Mouse (Mus musculus) liver, embryonic 15.5 days (tissue): Measurements from ENCODE around the gene Ano10. TPM values are rescaled to one million over a fixed set of nuclear protein-coding genes. Genes with fewer than 3 reads are reported as not detected.

Experiments used
- ATAC-seq: fragments of 200-750 bp; cut with Nextera tagmentation; 2 replicates; pipeline ENCODE4 v1.8.0; 2017; ENCODE audit warnings: moderate number of reproducible peaks, mild to moderate bottlenecking, moderate library complexity; ENCODE audit not compliant: insufficient read depth
- H3K27ac ChIP-seq: fragments of 300-500 bp; sonication (generic); replicated peaks from 2 replicates; pipeline ENCODE4 v1.5.1; 2015; ENCODE audit warnings: mild to moderate bottlenecking, inconsistent platforms
- H3K27me3 ChIP-seq: fragments of 300-500 bp; sonication (generic); 2 replicates; pipeline ENCODE4 v1.6.1; 2015; ENCODE audit warnings: mild to moderate bottlenecking, inconsistent platforms
- H3K36me3 ChIP-seq: fragments of 300-500 bp; sonication (generic); replicated peaks from 2 replicates; pipeline ENCODE4 v1.6.1; 2015; ENCODE audit warnings: moderate library complexity, mild to moderate bottlenecking, inconsistent platforms
- H3K4me1 ChIP-seq: fragments of 300-500 bp; sonication (generic); replicated peaks from 2 replicates; pipeline ENCODE4 v1.6.1; 2015; ENCODE audit warnings: inconsistent platforms
- H3K4me2 ChIP-seq: fragments of 300-500 bp; sonication (generic); 2 replicates; pipeline ENCODE4 v1.6.1; 2015; ENCODE audit warnings: moderate library complexity, mild to moderate bottlenecking, inconsistent platforms
- H3K4me3 ChIP-seq: fragments of 300-500 bp; sonication (generic); replicated peaks from 2 replicates; pipeline ENCODE4 v1.5.1; 2015; ENCODE audit warnings: mild to moderate bottlenecking, inconsistent platforms
- H3K9ac ChIP-seq: fragments of 300-500 bp; sonication (generic); 2 replicates; pipeline ENCODE4 v1.6.1; 2015; ENCODE audit warnings: moderate library complexity, mild to moderate bottlenecking, inconsistent platforms
- H3K9me3 ChIP-seq: fragments of 300-500 bp; sonication (generic); replicated peaks from 2 replicates; pipeline ENCODE4 v1.6.1; 2016; ENCODE audit warnings: inconsistent platforms
- WGBS: fragments of 180-500 bp; shearing (Covaris S2); methylation state at CpG from one replicate; pipeline ENCODE4 v1.1.7; 2015; ENCODE audit warnings: mixed read lengths; ENCODE audit not compliant: insufficient replicate concordance; 5-methylcytosine and 5-hydroxymethylcytosine counted together
- polyA plus RNA-seq: library from polyadenylated mRNA; unstranded; fragments of >200 nt; fragmentation: Nextera tagmentation; extraction: Ambion mirVana; gene quantifications from 2 replicates; pipeline ENCODE4 v1.2.1, GENCODE M21; 2015

Gene Ano10
- polyA plus RNA-seq, 1 experiment from 2014 or later: 13.7 TPM

DNA sequence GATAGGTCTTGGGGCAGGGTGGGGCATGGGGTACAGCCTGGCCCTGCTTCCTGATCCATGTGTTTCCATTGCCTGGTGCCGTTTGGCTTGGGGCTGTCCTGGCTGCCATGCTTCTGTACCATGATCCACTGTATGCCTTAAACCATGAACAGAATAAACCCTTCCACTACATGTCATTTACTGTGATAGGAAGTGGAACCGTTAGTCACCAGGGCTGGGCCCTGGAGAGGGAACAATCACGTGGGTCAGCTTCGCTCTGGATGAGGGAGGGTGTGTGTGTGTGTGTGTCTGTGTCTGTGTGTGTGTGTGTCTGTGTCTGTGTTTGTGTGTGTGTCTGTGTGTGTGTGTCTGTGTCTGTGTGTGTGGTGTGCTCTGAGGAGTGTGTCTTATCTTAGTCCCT is 63.5 kb downstream of the Ano10 start:
- WGBS: 27% methylated on average over 4 of the region's 4 CpGs

DNA sequence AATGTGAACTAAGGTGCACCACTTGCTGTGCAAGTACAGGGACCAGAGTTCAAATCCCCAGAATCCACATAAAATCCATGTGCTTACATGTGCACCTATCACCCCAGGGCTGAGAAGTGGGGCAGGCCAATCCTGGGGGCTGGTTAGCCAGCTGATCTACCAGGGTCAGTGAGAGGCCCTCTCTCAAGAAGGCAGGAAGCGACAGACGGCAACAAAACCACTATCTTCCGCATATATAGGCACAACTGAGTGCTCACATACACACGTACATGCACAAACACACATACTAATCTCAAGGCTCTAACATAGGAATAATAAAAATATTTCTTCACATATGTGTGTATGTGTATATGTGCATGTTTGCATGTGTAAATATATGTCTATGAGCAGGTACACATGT is 67.8 kb downstream of the Ano10 start:
- Histone ChIP-seq H3K4me1 (no peaks in the 10 kb centered on the region; the same call in 1 of the 2 replicates), H3K27ac (no peak overlapping the region), H3K4me2 (no peak overlapping the region), H3K9ac (no peak overlapping the region), H3K27me3 (no peaks in the 10 kb centered on the region), H3K36me3 (no peaks in the 10 kb centered on the region), H3K9me3 (no peaks in the 10 kb centered on the region), H3K4me3 (no peak overlapping the region)
- ATAC-seq: no peak
- WGBS: 39% methylated on average over 4 of the region's 4 CpGs

More for the DNA sequence above, 63.5 kb downstream of the Ano10 start:
- Histone ChIP-seq H3K36me3 (no peaks in the 10 kb centered on the region), H3K27ac (no peak overlapping the region), H3K9me3 (no peaks in the 10 kb centered on the region), H3K9ac (no peak overlapping the region), H3K4me1 (no peaks in the 10 kb centered on the region; the same call in none of the 2 replicates), H3K27me3 (no peaks in the 10 kb centered on the region), H3K4me3 (no peak overlapping the region), H3K4me2 (no peak overlapping the region)
- no peak for ATAC-seq

- Histone ChIP-seq H3K4me1 (no peaks in the 10 kb centered on the region; the same call in 1 of the 2 replicates), H3K9me3 (no peaks in the 10 kb centered on the region), H3K4me3 (no peak overlapping the region), H3K4me2 (no peak overlapping the region), H3K27ac (no peak overlapping the region), H3K9ac (no peak overlapping the region), H3K36me3 (no peaks in the 10 kb centered on the region), H3K27me3 (no peaks in the 10 kb centered on the region)
- 46% methylated on average over 7 of the region's 7 CpGs for WGBS
- no peak for ATAC-seq
These were observed 68.9 kb downstream of the Ano10 start for GRCm38 (mm10) chr9:122225309-122225708.

- Histone ChIP-seq H3K4me2 (no peak overlapping the region), H3K36me3 (no peaks in the 10 kb centered on the region), H3K27me3 (no peaks in the 10 kb centered on the region), H3K9me3 (no peaks in the 10 kb centered on the region), H3K27ac (no peak overlapping the region), H3K4me3 (no peak overlapping the region), H3K9ac (no peak overlapping the region), H3K4me1 (no peaks in the 10 kb centered on the region; the same call in 1 of the 2 replicates)
- 47% methylated on average over 8 of the region's 8 CpGs for WGBS
- ATAC-seq: no peak
These were observed 71.2 kb downstream of the Ano10 start for GRCm38 (mm10) chr9:122223005-122223404.

DNA sequence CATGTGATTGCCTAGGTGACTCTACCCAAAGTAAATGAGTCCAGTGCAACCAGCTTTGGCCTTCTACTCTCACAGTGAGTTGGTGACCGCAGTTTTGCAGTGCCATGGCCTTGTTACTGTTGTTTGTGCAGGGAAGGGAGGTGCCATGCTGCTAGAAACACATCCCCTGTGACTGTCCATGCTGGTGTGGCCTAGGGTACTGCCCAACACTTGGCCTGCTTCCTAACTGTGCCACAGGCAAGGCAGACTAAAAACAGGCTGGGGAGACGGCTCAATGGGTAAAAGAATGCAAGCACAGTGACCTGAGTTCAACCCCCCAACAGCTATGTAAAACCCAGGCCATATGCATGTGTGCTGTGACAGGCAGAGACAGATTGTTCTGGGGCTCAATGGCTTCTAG is 74.3 kb downstream of the Ano10 start:
- no peaks in the 10 kb centered on the region for H3K27me3 ChIP-seq
- H3K9ac ChIP-seq: no peak overlapping the region
- no peaks in the 10 kb centered on the region for H3K36me3 ChIP-seq
- H3K4me1 ChIP-seq: no peaks in the 10 kb centered on the region
- WGBS: 35% methylated on average over 2 of the region's 2 CpGs
- no peak overlapping the region for H3K27ac ChIP-seq
- no peak for ATAC-seq
- H3K4me2 ChIP-seq: no peak overlapping the region
- no peak overlapping the region for H3K4me3 ChIP-seq
- H3K9me3 ChIP-seq: no peaks in the 10 kb centered on the region

GRCm38 (mm10) chr9:122216945-122217529 is 77.2 kb downstream of the Ano10 start:
- Histone ChIP-seq H3K36me3 (no peaks in the 10 kb centered on the region), H3K9ac (no peak overlapping the region), H3K9me3 (no peaks in the 10 kb centered on the region), H3K4me3 (no peak overlapping the region), H3K4me1 (no peaks in the 10 kb centered on the region), H3K4me2 (no peak overlapping the region), H3K27ac (no peak overlapping the region), H3K27me3 (no peaks in the 10 kb centered on the region)
- 64% methylated on average over 7 of the region's 7 CpGs for WGBS
- ATAC-seq: no peak

- no peak overlapping the region for H3K4me3 ChIP-seq
- H3K9ac ChIP-seq: no peak overlapping the region
- H3K27ac ChIP-seq: no peak overlapping the region
- no peaks in the 10 kb centered on the region for H3K36me3 ChIP-seq
- H3K4me1 ChIP-seq: no peaks in the 10 kb centered on the region
- H3K4me2 ChIP-seq: no peak overlapping the region
- no peaks in the 10 kb centered on the region for H3K9me3 ChIP-seq
- ATAC-seq: no peak
- H3K27me3 ChIP-seq: no peaks in the 10 kb centered on the region
These were observed 79.1 kb downstream of the Ano10 start for GRCm38 (mm10) chr9:122215118-122215517.

DNA sequence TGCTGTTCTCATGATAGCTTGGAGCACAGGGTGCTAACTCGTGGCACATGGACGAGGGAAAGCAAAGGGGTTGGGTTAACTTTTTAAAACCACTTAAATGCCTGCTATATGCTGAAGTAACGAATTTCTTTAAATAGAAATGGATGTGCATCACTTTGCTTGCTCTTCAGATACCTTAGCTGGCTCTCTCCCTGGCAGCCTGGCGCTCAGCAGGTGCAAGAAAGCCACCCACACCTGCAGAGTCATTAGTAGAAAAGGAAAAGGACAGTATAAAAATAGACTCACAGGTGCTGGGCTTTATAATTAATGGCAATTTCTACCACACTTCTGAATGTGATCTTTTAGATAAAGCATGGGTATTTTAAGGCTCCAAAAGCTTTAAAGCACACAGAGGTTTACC is 85.9 kb downstream of the Ano10 start:
- Histone ChIP-seq H3K36me3 (no peaks in the 10 kb centered on the region), H3K4me1 (no peaks in the 10 kb centered on the region; the same call in none of the 2 replicates), H3K27ac (no peak overlapping the region), H3K4me3 (no peak overlapping the region), H3K9ac (no peak overlapping the region), H3K9me3 (no peaks in the 10 kb centered on the region), H3K4me2 (no peak overlapping the region), H3K27me3 (no peaks in the 10 kb centered on the region)
- WGBS: 59% methylated on average over 4 of the region's 4 CpGs
- no peak for ATAC-seq

GRCm38 (mm10) chr9:122205543-122206200 is 88.6 kb downstream of the Ano10 start:
- Histone ChIP-seq H3K4me1 (no peaks in the 10 kb centered on the region; the same call in none of the 2 replicates), H3K27ac (no peak overlapping the region), H3K4me3 (no peak overlapping the region), H3K9ac (no peak overlapping the region), H3K4me2 (no peak overlapping the region), H3K27me3 (no peaks in the 10 kb centered on the region), H3K9me3 (no peaks in the 10 kb centered on the region), H3K36me3 (no peaks in the 10 kb centered on the region)
- ATAC-seq: no peak; the same call in 1 of the 2 replicates
- 54% methylated on average over 11 of the region's 11 CpGs for WGBS

DNA sequence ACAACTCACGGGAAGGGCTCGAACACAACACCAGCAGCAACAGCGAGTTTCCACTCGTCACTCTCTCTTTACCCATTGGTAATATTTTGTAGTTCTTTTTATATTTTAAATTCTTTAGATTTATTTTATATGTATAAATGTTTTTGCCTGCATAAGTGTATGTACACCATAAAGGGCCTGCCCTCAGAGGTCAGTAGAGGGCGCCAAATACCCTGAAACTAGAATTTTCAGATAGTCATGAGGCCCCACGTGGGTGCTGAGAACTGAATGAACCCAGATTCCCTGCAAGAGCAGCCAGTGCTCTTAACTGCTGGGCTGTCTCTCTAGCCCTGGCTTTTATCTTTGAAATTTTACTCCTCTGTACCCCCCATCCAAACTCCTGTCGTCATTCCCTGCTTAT is 89.7 kb downstream of the Ano10 start:
- Histone ChIP-seq H3K36me3 (no peaks in the 10 kb centered on the region), H3K27ac (no peak overlapping the region), H3K4me1 (no peaks in the 10 kb centered on the region; the same call in none of the 2 replicates), H3K27me3 (no peaks in the 10 kb centered on the region), H3K9me3 (no peaks in the 10 kb centered on the region), H3K4me3 (no peak overlapping the region), H3K4me2 (no peak overlapping the region), H3K9ac (no peak overlapping the region)
- ATAC-seq: no peak
- 47% methylated on average over 7 of the region's 7 CpGs for WGBS

DNA sequence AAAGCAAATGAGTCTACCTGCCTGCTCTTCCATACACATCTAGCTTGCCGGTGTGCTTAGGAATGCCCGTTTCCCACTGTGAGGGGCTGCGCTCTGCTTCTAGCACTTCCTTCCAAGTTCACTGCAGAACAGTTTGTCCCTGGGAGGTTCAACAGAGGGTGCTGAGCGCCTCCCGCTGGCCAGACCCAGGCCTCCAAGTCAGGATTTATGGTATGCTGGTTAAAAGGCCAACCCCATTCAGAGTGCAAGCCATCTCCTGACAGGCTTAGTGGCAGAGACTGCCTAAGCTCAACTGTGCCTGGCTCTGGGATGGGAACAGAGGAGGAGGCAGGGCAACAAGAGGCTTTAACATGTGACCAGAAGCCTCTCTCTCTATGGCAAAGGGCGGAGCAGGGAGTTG is 95.0 kb downstream of the Ano10 start:
- H3K4me2 ChIP-seq: no peak overlapping the region
- H3K4me3 ChIP-seq: no peak overlapping the region
- 35% methylated on average over 6 of the region's 6 CpGs for WGBS
- H3K4me1 ChIP-seq: peaks cover 5% of the 10 kb centered on the region
- H3K36me3 ChIP-seq: no peaks in the 10 kb centered on the region
- H3K9ac ChIP-seq: no peak overlapping the region
- no peak overlapping the region for H3K27ac ChIP-seq
- no peaks in the 10 kb centered on the region for H3K27me3 ChIP-seq
- no peaks in the 10 kb centered on the region for H3K9me3 ChIP-seq
- no peak for ATAC-seq

DNA sequence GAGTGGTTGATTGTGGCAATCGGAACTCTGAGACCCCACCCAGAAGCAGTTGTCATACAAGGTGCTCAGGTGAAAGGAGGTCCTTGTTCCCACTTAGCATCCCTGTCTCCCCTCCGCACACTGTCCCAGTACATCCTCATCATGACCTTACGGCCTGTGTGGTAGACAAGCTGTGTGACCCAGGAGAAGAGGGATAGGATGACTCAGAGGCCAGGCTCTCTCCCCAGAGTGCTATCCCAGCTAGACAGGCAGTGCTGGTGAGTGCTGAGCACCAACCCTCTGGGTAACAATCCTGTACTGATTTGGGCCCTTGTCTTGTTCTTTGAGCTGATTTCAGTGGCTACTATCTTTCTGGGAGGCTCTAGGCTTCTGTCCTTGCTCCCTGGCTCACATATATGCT is 95.6 kb downstream of the Ano10 start:
- H3K36me3 ChIP-seq: no peaks in the 10 kb centered on the region
- H3K27me3 ChIP-seq: no peaks in the 10 kb centered on the region
- no peak overlapping the region for H3K9ac ChIP-seq
- no peak overlapping the region for H3K4me3 ChIP-seq
- no peaks in the 10 kb centered on the region for H3K9me3 ChIP-seq
- H3K4me2 ChIP-seq: no peak overlapping the region
- H3K4me1 ChIP-seq: peaks cover 5% of the 10 kb centered on the region
- ATAC-seq: no peak
- no peak overlapping the region for H3K27ac ChIP-seq
- WGBS: 68% methylated on average over 3 of the region's 3 CpGs
